In genomic region chr17:66871396-66871795, GRCm38 (mm10) we compare ENCODE assay signal across 16 mouse cellular contexts.
"Had no signal": no experiment of that assay in that cellular context is flagged by ENCODE, and none has a peak within 500 bp of the region (broad histone marks: within the 10 kb centered on the region; RNA-seq: fewer than 3 reads in every experiment).

No protein-coding gene starts in this region.

- H3K4me3 ChIP-seq: neural tube, embryonic 12.5 days; neural tube, embryonic 13.5 days; neural tube, embryonic 15.5 days; stomach, embryonic 15.5 days had no signal

- H3K27ac ChIP-seq: neural tube, embryonic 12.5 days; neural tube, embryonic 15.5 days; stomach, embryonic 15.5 days; stomach, postnatal 0 days had no signal

- H3K4me2 ChIP-seq: neural tube, embryonic 12.5 days; neural tube, embryonic 13.5 days; neural tube, embryonic 15.5 days; stomach, embryonic 15.5 days had no signal

- DNase-seq: right cerebral cortex, adult 18-20 months; right cerebral cortex, postnatal 14 days; right cerebral cortex, postnatal 25 days; right cerebral cortex, postnatal 4 days; spleen, adult 18-20 months; thymus, adult 18-20 months; thymus, adult 2 months; thymus, postnatal 14 days; thymus, postnatal 25 days; thymus, postnatal 36 days; thymus, postnatal 4 days had no signal

- H3K9me3 ChIP-seq: neural tube, embryonic 12.5 days; neural tube, embryonic 13.5 days; neural tube, embryonic 15.5 days; stomach, embryonic 15.5 days had no signal

- H3K4me1 ChIP-seq: stomach, embryonic 15.5 days had no signal

- H3K9ac ChIP-seq: neural tube, embryonic 12.5 days; neural tube, embryonic 13.5 days; neural tube, embryonic 15.5 days; stomach, embryonic 15.5 days had no signal

- H3K27me3 ChIP-seq: neural tube, embryonic 12.5 days; neural tube, embryonic 13.5 days; neural tube, embryonic 15.5 days; stomach, embryonic 15.5 days had no signal

- H3K36me3 ChIP-seq: neural tube, embryonic 12.5 days; neural tube, embryonic 13.5 days; neural tube, embryonic 15.5 days; stomach, embryonic 15.5 days had no signal
